Mouse (Mus musculus) c-Kit-positive CD71-negative TER-119-negative erythroid progenitor cells, embryonic 14.5 days (primary cell): ENCODE data around the gene Tbx5.

ENCODE experiments used
- DNase-seq: peaks from one replicate; pipeline ENCODE4 v3.0.0-alpha.2; 2013; ENCODE audit warnings: low read depth

The Tbx5 gene

GRCm38 (mm10) chr5:119810994-119811690, 21.3 kb upstream of the Tbx5 start:
- DNase-seq = no peak

- DNase-seq = no peak
Observed at GRCm38 (mm10) chr5:119815247-119815646, 17.2 kb upstream of the Tbx5 start.

GRCm38 (mm10) chr5:119820452-119820851, 12.0 kb upstream of the Tbx5 start:
- no peak for DNase-seq

- DNase-seq = no peak
Observed at GRCm38 (mm10) chr5:119821506-119821905, 11.0 kb upstream of the Tbx5 start.

GRCm38 (mm10) chr5:119827341-119827740, 5.1 kb upstream of the Tbx5 start:
- DNase-seq = no peak

GRCm38 (mm10) chr5:119830611-119831010, 1.9 kb upstream of the Tbx5 start:
- DNase-seq = no peak

- no peak for DNase-seq
Observed at GRCm38 (mm10) chr5:119831201-119831771, 1.2 kb upstream of the Tbx5 start.

GRCm38 (mm10) chr5:119831791-119832478, 533 bp upstream of the Tbx5 start:
- DNase-seq = no peak

GRCm38 (mm10) chr5:119833223-119834030, 959 bp downstream of the Tbx5 start:
- no peak for DNase-seq

GRCm38 (mm10) chr5:119834031-119834403, 1.5 kb downstream of the Tbx5 start:
- DNase-seq = no peak

GRCm38 (mm10) chr5:119835053-119835867, 2.8 kb downstream of the Tbx5 start:
- DNase-seq = no peak

GRCm38 (mm10) chr5:119835868-119836209, 3.4 kb downstream of the Tbx5 start:
- DNase-seq = no peak

- no peak for DNase-seq
Observed at GRCm38 (mm10) chr5:119836618-119837305, 4.3 kb downstream of the Tbx5 start.

- DNase-seq = no peak
Observed at GRCm38 (mm10) chr5:119837306-119837675, 4.8 kb downstream of the Tbx5 start.

- DNase-seq = no peak
Observed at GRCm38 (mm10) chr5:119837861-119838260, 5.4 kb downstream of the Tbx5 start.

GRCm38 (mm10) chr5:119838441-119838840, 6.0 kb downstream of the Tbx5 start:
- DNase-seq = no peak

GRCm38 (mm10) chr5:119839156-119839555, 6.7 kb downstream of the Tbx5 start:
- DNase-seq = no peak

- no peak for DNase-seq
Observed at GRCm38 (mm10) chr5:119839616-119840368, 7.3 kb downstream of the Tbx5 start.

GRCm38 (mm10) chr5:119840404-119840803, 7.9 kb downstream of the Tbx5 start:
- no peak for DNase-seq

GRCm38 (mm10) chr5:119841634-119842420, 9.4 kb downstream of the Tbx5 start:
- DNase-seq = no peak
